Mouse (Mus musculus): ENCODE data around the gene Akain1.

DNA sequence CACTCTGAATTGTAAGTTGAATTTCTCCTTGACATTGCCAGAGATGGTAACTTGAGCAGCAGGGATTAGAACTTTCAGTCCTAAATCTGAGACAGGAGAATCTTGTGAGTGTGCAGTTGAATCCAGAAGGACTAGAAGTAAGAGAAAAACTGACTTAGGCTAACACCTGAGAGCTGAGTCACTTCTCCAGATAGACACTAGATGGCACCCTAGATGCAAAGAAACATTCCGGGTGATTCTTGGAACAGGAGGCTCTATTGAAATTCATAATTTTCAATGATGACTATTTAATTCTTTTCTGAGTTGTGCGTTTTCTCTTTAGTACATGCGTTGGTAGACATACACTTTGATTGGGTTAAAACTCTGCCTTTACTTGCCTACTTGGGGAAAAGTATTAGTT is 66.9 kb downstream of the Akain1 start:
- peak; percentile 20; the same call in 1 of the 2 replicates for TF ChIP-seq CTCF (IDR thresholded peaks at IDR 0.05; ENCODE audit: low read depth)
- TF ChIP-seq EP300 (IDR thresholded peaks at IDR 0.05; ENCODE audit: low read depth) = no peak
